Mouse (Mus musculus) limb, embryonic 14.5 days (tissue): ENCODE measurements around the gene S100a1. TPM values are rescaled to one million over a fixed set of nuclear protein-coding genes. Genes with fewer than 3 reads are reported as not detected.

Source experiments
- ATAC-seq: fragments of 200-750 bp; cut with Nextera tagmentation; 2 replicates; pipeline ENCODE4 v1.8.0; 2017; ENCODE audit warnings: low read depth, moderate number of reproducible peaks, moderate TSS enrichment; ENCODE audit not compliant: low FRiP score
- DNase-seq: peaks from one replicate; pipeline ENCODE4 v3.0.0-alpha.2; 2015; ENCODE audit warnings: low spot score
- H3K27ac ChIP-seq: fragments of 300-500 bp; sonication (generic); replicated peaks from 2 replicates; pipeline ENCODE4 v1.5.1; 2014; ENCODE audit warnings: low read depth, mild to moderate bottlenecking, low read length, moderate library complexity, mixed read lengths
- H3K27me3 ChIP-seq: fragments of 300-500 bp; sonication (generic); 2 replicates; pipeline ENCODE4 v1.6.1; 2014; ENCODE audit warnings: low read length, mixed read lengths; ENCODE audit not compliant: control insufficient read depth, insufficient read depth
- H3K36me3 ChIP-seq: fragments of 300-500 bp; sonication (generic); 2 replicates; pipeline ENCODE4 v1.6.1; 2014; ENCODE audit warnings: mild to moderate bottlenecking, low read length, moderate library complexity, mixed read lengths; ENCODE audit not compliant: control insufficient read depth, insufficient read depth
- H3K4me1 ChIP-seq: fragments of 300-500 bp; sonication (generic); 2 replicates; pipeline ENCODE4 v1.6.1; 2014; ENCODE audit warnings: antibody characterized with exemption, low read length, mixed read lengths; ENCODE audit not compliant: control insufficient read depth, insufficient read depth
- H3K4me2 ChIP-seq: fragments of 300-500 bp; sonication (generic); replicated peaks from 2 replicates; pipeline ENCODE4 v1.6.1; 2014; ENCODE audit warnings: low read depth, mild to moderate bottlenecking, low read length, moderate library complexity; ENCODE audit not compliant: severe bottlenecking
- H3K4me3 ChIP-seq: fragments of 300-500 bp; sonication (generic); replicated peaks from 2 replicates; pipeline ENCODE4 v1.5.1; 2014; ENCODE audit warnings: low read length
- H3K9ac ChIP-seq: fragments of 300-500 bp; sonication (generic); 2 replicates; pipeline ENCODE4 v1.6.1; 2014; ENCODE audit warnings: mild to moderate bottlenecking, low read depth, low read length, moderate library complexity; ENCODE audit not compliant: severe bottlenecking
- H3K9me3 ChIP-seq: fragments of 300-500 bp; sonication (generic); 2 replicates; pipeline ENCODE4 v1.6.1; 2016; ENCODE audit warnings: low read length; ENCODE audit not compliant: control insufficient read depth
- POLR2A ChIP-seq: fragments of 200-500 bp; IDR thresholded peaks from 2 replicates; pipeline ENCODE4 v1.8.0; 2012; ENCODE audit warnings: inconsistent platforms, mild to moderate bottlenecking, moderate library complexity, borderline replicate concordance; ENCODE audit not compliant: insufficient read depth, insufficient read length; ENCODE audit errors: extremely low read depth
- WGBS: fragments of 180-500 bp; shearing (Covaris S2); extraction: QIAGEN DNeasy Blood & Tissue Kit; methylation state at CpG from one replicate; pipeline ENCODE4 v1.1.7; 2014; 5-methylcytosine and 5-hydroxymethylcytosine counted together
- polyA plus RNA-seq, 2 experiments: library from polyadenylated mRNA; depleted of rRNA in 1 of 2; stranded (reverse) in 1 of 2; unstranded in 1 of 2; fragments of >200 nt; fragmentation: Nextera tagmentation in 1 of 2; extraction: Ambion mirVana in 1 of 2; gene quantifications; 2 replicates each; pipeline versions ENCODE4 v1.2.1 to v1.2.3; 2012 to 2014

Gene S100a1
- polyA plus RNA-seq, 2 experiments: 32.5 to 33.6 TPM

- no peaks in the 10 kb centered on the region for H3K4me1 ChIP-seq
- no peak for TF ChIP-seq POLR2A
- no peak overlapping the region for H3K4me2 ChIP-seq
- WGBS: 66% methylated on average over 5 of the region's 5 CpGs
- no peak overlapping the region for H3K9ac ChIP-seq
- H3K4me3 ChIP-seq: no peak overlapping the region
- H3K36me3 ChIP-seq: no peaks in the 10 kb centered on the region
- H3K9me3 ChIP-seq: no peaks in the 10 kb centered on the region
- DNase-seq: no peak
- H3K27ac ChIP-seq: no peak overlapping the region
- no peaks in the 10 kb centered on the region for H3K27me3 ChIP-seq
- ATAC-seq: no peak
Measured at GRCm38 (mm10) chr3:90531713-90532112, 17.5 kb upstream of the S100a1 start.

GRCm38 (mm10) chr3:90527291-90527873 is 13.2 kb upstream of the S100a1 start:
- WGBS: 84% methylated on average over 7 of the region's 7 CpGs
- H3K4me3 ChIP-seq: no peak overlapping the region
- ATAC-seq (no peak), DNase-seq (no peak)
- H3K9ac ChIP-seq: no peak overlapping the region
- TF ChIP-seq POLR2A: no peak
- no peaks in the 10 kb centered on the region for H3K36me3 ChIP-seq
- H3K27me3 ChIP-seq: no peaks in the 10 kb centered on the region
- peaks cover 4% of the 10 kb centered on the region; the same call in 1 of the 2 replicates for H3K4me1 ChIP-seq
- no peak overlapping the region for H3K4me2 ChIP-seq
- H3K27ac ChIP-seq: no peak overlapping the region
- 0 out of 2 replicates have a peak, but pooled peaks cover 5% of the 10 kb centered on the region for H3K9me3 ChIP-seq

- Histone ChIP-seq H3K9me3 (0 out of 2 replicates have a peak, but pooled peaks cover 5% of the 10 kb centered on the region), H3K27ac (0 out of 2 replicates have a peak within 1 kb of the TSS, but pooled peaks have one; percentile 6), H3K4me3 (no peak within 1 kb of the TSS), H3K9ac (no peak within 1 kb of the TSS), H3K36me3 (no peaks in the 10 kb centered on the region), H3K4me1 (peaks cover 4% of the 10 kb centered on the region; the same call in 1 of the 2 replicates), H3K27me3 (no peaks in the 10 kb centered on the region), H3K4me2 (no peak within 1 kb of the TSS)
- TF ChIP-seq POLR2A: no peak
- 43% methylated on average over 5 of the region's 5 CpGs for WGBS
- DNase-seq: no peak
- no peak for ATAC-seq
Measured at GRCm38 (mm10) chr3:90526580-90526979, 12.4 kb upstream of the S100a1 start, which contains the start of gene S100a14. Gene S100a14 (plus strand): TSS chr3:90526856.

DNA sequence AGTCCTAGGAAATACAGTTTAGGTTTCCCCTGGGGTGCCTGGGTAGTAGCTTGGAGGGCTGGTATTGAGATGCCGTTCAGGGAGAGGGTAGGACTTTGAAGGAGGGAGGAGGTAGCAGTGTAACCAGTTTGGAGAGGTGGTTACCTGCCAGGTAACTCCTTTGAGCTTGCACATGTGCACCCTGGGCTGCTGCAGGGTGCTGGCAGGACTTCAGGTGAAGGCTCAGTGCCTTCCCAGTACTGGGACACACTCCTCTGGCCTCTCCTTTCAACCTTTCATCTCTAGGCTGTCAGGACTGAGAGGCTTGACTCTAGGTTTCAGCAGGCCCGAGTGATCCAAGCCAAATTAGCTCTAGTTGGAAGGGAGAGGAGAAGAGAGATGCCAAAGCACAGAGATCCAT is 11.9 kb upstream of the S100a1 start:
- Histone ChIP-seq H3K4me1 (peaks cover 4% of the 10 kb centered on the region; the same call in 1 of the 2 replicates), H3K4me3 (no peak overlapping the region), H3K27ac (0 out of 2 replicates have a peak overlapping the region, but pooled peaks have one; percentile 6), H3K4me2 (no peak overlapping the region), H3K36me3 (no peaks in the 10 kb centered on the region), H3K9ac (no peak overlapping the region), H3K27me3 (no peaks in the 10 kb centered on the region), H3K9me3 (0 out of 2 replicates have a peak, but pooled peaks cover 5% of the 10 kb centered on the region)
- TF ChIP-seq POLR2A: no peak
- ATAC-seq: no peak
- DNase-seq: no peak
- WGBS: 69% methylated on average over 2 of the region's 2 CpGs

GRCm38 (mm10) chr3:90525421-90525820 is 11.2 kb upstream of the S100a1 start:
- ATAC-seq (no peak), DNase-seq (peak; percentile 72)
- Histone ChIP-seq H3K9ac (no peak overlapping the region), H3K4me1 (peaks cover 4% of the 10 kb centered on the region; the same call in 1 of the 2 replicates), H3K27ac (no peak overlapping the region), H3K36me3 (no peaks in the 10 kb centered on the region), H3K4me3 (no peak overlapping the region), H3K27me3 (no peaks in the 10 kb centered on the region), H3K4me2 (no peak overlapping the region), H3K9me3 (0 out of 2 replicates have a peak, but pooled peaks cover 5% of the 10 kb centered on the region)
- TF ChIP-seq POLR2A: no peak
- WGBS: 58% methylated on average over 4 of the region's 4 CpGs
